Mouse (Mus musculus) liver, embryonic 16.5 days (tissue): Measurements from ENCODE around the gene Rbck1. TPM values are rescaled to one million over a fixed set of nuclear protein-coding genes. Genes with fewer than 3 reads are reported as not detected.

Source experiments
- ATAC-seq: fragments of 200-750 bp; cut with Nextera tagmentation; 2 replicates; pipeline ENCODE4 v1.8.0; 2017; ENCODE audit warnings: low read depth, mild to moderate bottlenecking, moderate number of reproducible peaks, moderate library complexity
- H3K27ac ChIP-seq: fragments of 300-500 bp; sonication (generic); 2 replicates; pipeline ENCODE4 v1.5.1; 2014; ENCODE audit warnings: mild to moderate bottlenecking, low read length
- H3K27me3 ChIP-seq: fragments of 300-500 bp; sonication (generic); 2 replicates; pipeline ENCODE4 v1.6.1; 2014; ENCODE audit warnings: low read depth, low read length, mixed read lengths; ENCODE audit not compliant: control insufficient read depth, insufficient read depth
- H3K36me3 ChIP-seq: fragments of 300-500 bp; sonication (generic); 2 replicates; pipeline ENCODE4 v1.6.1; 2014; ENCODE audit warnings: mild to moderate bottlenecking; ENCODE audit not compliant: control insufficient read depth, insufficient read depth
- H3K4me1 ChIP-seq: fragments of 300-500 bp; sonication (generic); 2 replicates; pipeline ENCODE4 v1.6.1; 2014; ENCODE audit warnings: low read depth, low read length, mixed read lengths; ENCODE audit not compliant: control insufficient read depth
- H3K4me2 ChIP-seq: fragments of 300-500 bp; sonication (generic); 2 replicates; pipeline ENCODE4 v1.6.1; 2014; ENCODE audit warnings: low read depth, low read length, mixed read lengths
- H3K4me3 ChIP-seq: fragments of 300-500 bp; sonication (generic); 2 replicates; pipeline ENCODE4 v1.5.1; 2014; ENCODE audit warnings: low read depth, mild to moderate bottlenecking, low read length
- H3K9ac ChIP-seq: fragments of 300-500 bp; sonication (generic); 2 replicates; pipeline ENCODE4 v1.6.1; 2014; ENCODE audit warnings: low read depth, low read length
- H3K9me3 ChIP-seq: fragments of 300-500 bp; sonication (generic); replicated peaks from 2 replicates; pipeline ENCODE4 v1.6.1; 2016; ENCODE audit warnings: low read length; ENCODE audit not compliant: control insufficient read depth
- WGBS: fragments of 180-500 bp; shearing (Covaris S2); extraction: QIAGEN DNeasy Blood & Tissue Kit; methylation state at CpG from one replicate; pipeline ENCODE4 v1.1.7; 2014; ENCODE audit not compliant: insufficient replicate concordance; 5-methylcytosine and 5-hydroxymethylcytosine counted together
- polyA plus RNA-seq: library from polyadenylated mRNA; unstranded; fragments of >200 nt; fragmentation: Nextera tagmentation; extraction: Ambion mirVana; gene quantifications from 2 replicates; pipeline ENCODE4 v1.2.1, GENCODE M21; 2015

Rbck1 gene
- polyA plus RNA-seq, 1 experiment from 2014 or later, result 40.2 TPM

DNA sequence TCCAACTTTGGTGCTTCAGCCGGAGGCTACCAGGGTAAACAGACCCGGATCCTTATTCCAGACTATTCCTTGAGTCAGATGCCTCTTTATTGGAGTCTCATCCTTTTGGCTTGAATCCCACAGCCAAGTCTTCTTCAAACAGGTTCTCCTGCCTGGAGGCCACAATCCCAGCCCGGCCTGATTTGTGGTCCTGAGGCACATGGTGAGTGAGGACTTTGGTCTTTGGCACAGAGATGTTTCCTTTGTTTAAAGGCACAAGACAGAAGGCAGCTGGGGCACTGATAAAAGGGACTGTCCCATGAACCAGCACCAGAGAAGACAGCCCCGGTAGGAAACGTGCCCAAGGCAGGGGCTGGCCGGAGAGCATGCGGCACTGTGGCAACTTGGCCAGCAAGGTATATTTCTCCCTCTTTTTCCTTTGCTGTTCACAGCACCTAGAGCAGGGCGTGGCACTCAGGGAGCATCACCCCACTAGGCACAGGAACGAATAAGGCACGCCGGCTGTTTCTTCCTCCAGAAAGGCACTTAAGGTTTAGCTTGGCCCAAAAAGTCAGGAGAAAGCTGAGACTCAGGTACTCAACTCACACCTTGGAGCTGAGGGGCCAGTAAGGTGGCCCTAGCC, 5.2 kb upstream of the Rbck1 start:
- no peak overlapping the region for H3K4me3 ChIP-seq
- no peaks in the 10 kb centered on the region; the same call in 1 of the 2 replicates for H3K27me3 ChIP-seq
- H3K4me2 ChIP-seq, result no peak overlapping the region
- H3K36me3 ChIP-seq, result no peaks in the 10 kb centered on the region
- peaks cover 2% of the 10 kb centered on the region for H3K4me1 ChIP-seq
- 75% methylated on average over 11 of the region's 11 CpGs for WGBS
- no peak overlapping the region for H3K9ac ChIP-seq
- ATAC-seq, result no peak
- H3K27ac ChIP-seq, result no peak overlapping the region
- H3K9me3 ChIP-seq, result no peaks in the 10 kb centered on the region

DNA sequence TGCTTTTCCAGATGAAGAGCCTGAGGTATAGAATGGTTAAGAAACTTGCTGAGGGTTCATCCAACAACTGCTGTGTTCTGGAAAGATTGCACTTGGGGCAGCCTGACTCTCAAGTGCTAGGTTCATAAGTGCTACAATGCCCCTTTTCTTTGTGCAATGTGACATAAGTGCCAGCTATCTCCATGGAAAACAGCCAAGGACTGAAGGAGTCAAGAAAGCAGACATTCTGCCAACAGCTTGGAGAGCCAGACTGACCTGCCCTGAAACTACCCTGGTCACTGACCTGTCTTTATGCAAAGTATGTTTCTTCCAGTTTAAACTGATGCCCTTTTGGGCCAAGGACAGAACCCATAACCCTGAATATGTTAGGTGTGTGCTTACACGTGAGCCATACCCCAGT, 4.4 kb upstream of the Rbck1 start:
- Histone ChIP-seq H3K4me3 (no peak overlapping the region), H3K36me3 (no peaks in the 10 kb centered on the region), H3K9ac (no peak overlapping the region), H3K4me1 (peaks cover 4% of the 10 kb centered on the region), H3K4me2 (no peak overlapping the region), H3K27me3 (no peaks in the 10 kb centered on the region), H3K9me3 (no peaks in the 10 kb centered on the region), H3K27ac (no peak overlapping the region)
- ATAC-seq, result no peak
- 78% methylated on average over 1 of the region's 1 CpGs for WGBS

DNA sequence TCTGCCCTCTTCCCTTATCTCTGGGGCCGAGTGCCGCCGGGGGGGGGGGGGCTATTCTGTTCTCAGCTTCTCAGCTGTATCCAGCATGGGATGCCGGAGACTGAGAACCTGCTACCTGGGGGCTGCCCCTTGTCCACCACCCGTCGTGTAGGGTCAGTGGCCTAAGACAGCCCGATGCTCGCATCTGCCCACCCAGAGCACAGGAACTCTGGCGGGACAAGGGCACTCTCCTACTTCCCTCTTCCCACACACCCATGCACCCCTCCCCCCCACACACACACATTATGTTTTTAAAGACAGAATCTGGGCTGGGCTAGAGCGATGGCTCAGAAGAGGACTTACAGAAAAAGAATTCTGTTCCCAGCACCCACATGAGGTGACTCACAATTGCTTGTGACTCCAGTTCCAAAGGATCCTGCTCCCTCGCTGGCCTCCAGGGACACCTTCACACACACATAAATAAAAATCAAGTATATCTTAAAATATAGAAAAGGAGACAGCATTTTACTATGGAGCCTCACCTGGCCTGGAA, 2.9 kb upstream of the Rbck1 start:
- no peaks in the 10 kb centered on the region for H3K36me3 ChIP-seq
- peaks cover 17% of the 10 kb centered on the region for H3K4me1 ChIP-seq
- no peak overlapping the region for H3K4me3 ChIP-seq
- WGBS, result 28% methylated on average over 11 of the region's 11 CpGs
- H3K9ac ChIP-seq, result no peak overlapping the region
- no peaks in the 10 kb centered on the region for H3K27me3 ChIP-seq
- no peak for ATAC-seq
- H3K4me2 ChIP-seq, result no peak overlapping the region
- no peaks in the 10 kb centered on the region for H3K9me3 ChIP-seq
- no peak overlapping the region for H3K27ac ChIP-seq

DNA sequence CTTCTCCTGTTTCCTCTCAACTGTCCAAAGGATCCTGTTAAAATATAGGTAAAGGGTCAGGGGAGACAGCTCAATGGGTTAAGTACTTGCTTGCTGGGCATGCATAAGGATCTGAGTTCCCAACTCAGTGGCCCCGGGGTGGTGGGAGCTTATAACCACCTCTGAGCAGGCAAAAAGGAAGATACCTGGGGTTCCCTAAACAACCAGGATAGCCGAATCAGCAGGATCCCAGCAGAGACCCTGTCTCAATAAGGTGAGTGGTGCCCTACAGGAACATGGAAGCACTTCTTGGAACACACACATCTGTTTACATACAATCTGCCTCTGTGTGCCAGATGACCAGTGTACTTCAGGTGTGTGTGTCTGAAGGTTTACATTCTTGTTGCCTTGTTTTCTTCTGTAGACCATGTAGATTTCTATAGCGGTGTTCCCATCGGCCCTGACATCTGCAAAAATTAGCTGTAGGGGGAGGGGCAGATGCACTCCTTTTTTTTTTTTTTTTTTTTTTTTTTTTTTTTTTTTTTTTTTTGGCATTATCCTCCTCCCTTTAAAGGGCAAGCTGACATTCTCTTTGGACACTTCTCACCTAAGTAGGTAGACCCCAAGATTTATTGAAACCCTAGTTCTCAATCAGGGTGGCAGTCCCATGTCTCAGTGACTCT, 1.0 kb upstream of the Rbck1 start:
- peaks cover 4% of the 10 kb centered on the region; the same call in 1 of the 2 replicates for H3K36me3 ChIP-seq
- H3K4me3 ChIP-seq, result no peak overlapping the region
- no peaks in the 10 kb centered on the region for H3K9me3 ChIP-seq
- no peak overlapping the region for H3K27ac ChIP-seq
- H3K4me2 ChIP-seq, result peak overlapping the region; percentile 97; the same call in 1 of the 2 replicates
- no peak overlapping the region for H3K9ac ChIP-seq
- H3K27me3 ChIP-seq, result no peaks in the 10 kb centered on the region
- WGBS, result 63% methylated on average over 4 of the region's 4 CpGs
- peaks cover 19% of the 10 kb centered on the region for H3K4me1 ChIP-seq
- ATAC-seq, result no peak

- Histone ChIP-seq H3K4me2 (peak overlapping the region; percentile 97), H3K27ac (0 out of 2 replicates have a peak overlapping the region, but pooled peaks have one; percentile 12), H3K36me3 (peaks cover 10% of the 10 kb centered on the region; the same call in 1 of the 2 replicates), H3K9me3 (no peaks in the 10 kb centered on the region), H3K9ac (peak overlapping the region; percentile 94), H3K27me3 (no peaks in the 10 kb centered on the region), H3K4me3 (peak overlapping the region; percentile 90), H3K4me1 (peaks cover 19% of the 10 kb centered on the region)
- 15% methylated on average over 7 of the region's 7 CpGs for WGBS
- ATAC-seq, result no peak
Observed at GRCm38 (mm10) chr2:152330858-152331423, 1.5 kb downstream of the Rbck1 start.

DNA sequence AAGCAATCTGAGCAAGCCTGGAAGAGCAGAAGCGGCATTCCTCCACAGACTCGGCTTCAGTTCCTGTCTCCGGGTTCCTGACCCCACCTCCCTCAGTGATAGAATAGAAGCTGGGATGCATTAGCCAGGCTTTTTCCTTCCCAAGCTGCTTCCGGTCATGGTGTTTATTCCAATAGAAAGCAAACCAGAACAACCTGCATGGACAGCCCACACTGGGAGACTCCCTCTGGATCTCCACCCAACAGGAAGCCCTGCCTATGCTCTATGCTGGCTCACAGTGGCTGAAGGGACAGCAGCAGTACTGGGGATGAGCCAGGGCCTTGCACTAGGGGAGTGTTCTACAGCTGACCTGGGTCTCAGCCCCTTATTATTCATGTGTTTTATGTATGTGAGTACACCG, 4.5 kb downstream of the Rbck1 start:
- 70% methylated on average over 5 of the region's 5 CpGs for WGBS
- no peak overlapping the region for H3K9ac ChIP-seq
- no peak overlapping the region for H3K4me3 ChIP-seq
- H3K27me3 ChIP-seq, result no peaks in the 10 kb centered on the region
- H3K9me3 ChIP-seq, result no peaks in the 10 kb centered on the region
- H3K4me1 ChIP-seq, result peaks cover 19% of the 10 kb centered on the region
- ATAC-seq, result no peak
- H3K36me3 ChIP-seq, result peaks cover 26% of the 10 kb centered on the region; the same call in 1 of the 2 replicates
- H3K27ac ChIP-seq, result no peak overlapping the region
- no peak overlapping the region for H3K4me2 ChIP-seq

DNA sequence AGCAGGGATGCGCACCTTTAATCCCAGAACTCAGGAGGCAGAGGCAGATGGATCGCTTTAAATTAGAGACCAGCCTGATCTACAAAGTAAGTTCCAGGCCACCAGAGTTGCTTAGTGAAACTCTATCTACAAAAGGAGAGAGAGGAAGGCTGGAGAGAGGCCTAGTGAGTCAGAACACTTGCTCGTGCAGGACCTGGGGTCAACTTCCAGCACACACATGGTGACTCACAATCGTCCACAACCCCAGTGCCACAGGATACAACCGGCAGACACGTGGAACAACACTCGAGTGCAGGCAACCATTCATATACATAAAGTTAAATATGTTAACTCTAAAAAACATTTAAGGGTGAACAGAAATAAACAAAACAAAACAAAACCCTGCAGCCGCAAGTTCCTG, 5.8 kb downstream of the Rbck1 start:
- ATAC-seq, result no peak
- Histone ChIP-seq H3K9ac (no peak overlapping the region), H3K36me3 (peaks cover 31% of the 10 kb centered on the region), H3K4me3 (no peak overlapping the region), H3K9me3 (no peaks in the 10 kb centered on the region), H3K4me2 (no peak overlapping the region), H3K4me1 (peaks cover 14% of the 10 kb centered on the region), H3K27me3 (no peaks in the 10 kb centered on the region), H3K27ac (no peak overlapping the region)
- WGBS, result 82% methylated on average over 8 of the region's 8 CpGs

DNA sequence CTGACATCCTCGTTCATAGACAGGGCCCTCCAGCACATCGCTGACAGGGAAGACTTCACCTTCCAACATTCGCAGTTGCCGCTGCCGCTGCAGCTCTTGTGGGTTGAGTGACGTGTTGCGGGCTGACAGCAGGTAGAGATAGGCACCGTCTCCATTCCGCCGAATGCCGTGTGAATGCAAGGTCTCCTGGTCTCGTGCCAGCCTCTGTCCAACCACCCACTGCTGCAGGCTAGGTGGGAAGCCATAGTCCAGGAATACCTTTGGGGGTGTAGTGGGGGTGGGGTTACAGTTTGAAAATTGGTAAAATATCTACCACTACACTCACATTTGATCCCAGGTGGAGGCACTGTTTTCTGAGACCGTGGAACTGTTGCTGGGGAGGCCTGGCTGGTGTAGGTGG, 6.3 kb downstream of the Rbck1 start:
- no peak for ATAC-seq
- H3K4me3 ChIP-seq, result no peak overlapping the region
- no peaks in the 10 kb centered on the region for H3K27me3 ChIP-seq
- H3K4me1 ChIP-seq, result peaks cover 9% of the 10 kb centered on the region
- H3K9me3 ChIP-seq, result no peaks in the 10 kb centered on the region
- peaks cover 33% of the 10 kb centered on the region for H3K36me3 ChIP-seq
- H3K27ac ChIP-seq, result no peak overlapping the region
- no peak overlapping the region for H3K9ac ChIP-seq
- H3K4me2 ChIP-seq, result no peak overlapping the region
- 86% methylated on average over 13 of the region's 13 CpGs for WGBS

- no peaks in the 10 kb centered on the region for H3K9me3 ChIP-seq
- H3K9ac ChIP-seq, result no peak overlapping the region
- ATAC-seq, result no peak
- no peak overlapping the region for H3K4me3 ChIP-seq
- no peak overlapping the region for H3K4me2 ChIP-seq
- no peak overlapping the region for H3K27ac ChIP-seq
- H3K36me3 ChIP-seq, result peaks cover 33% of the 10 kb centered on the region
- 73% methylated on average over 3 of the region's 3 CpGs for WGBS
- H3K27me3 ChIP-seq, result no peaks in the 10 kb centered on the region
- H3K4me1 ChIP-seq, result no peaks in the 10 kb centered on the region; the same call in none of the 2 replicates
Observed at GRCm38 (mm10) chr2:152324842-152325241, 7.6 kb downstream of the Rbck1 start.
